Mouse (Mus musculus) myocyte (in vitro differentiated cells): ENCODE measurements at regions not wholly inside any gene's neighbourhood (a gene's known extent, or its start where the extent isn't known, plus 50 kb on each side); places are given as distances from the start of the nearest gene placed in this dataset.

ENCODE experiments used
- H3K27me3 ChIP-seq: one replicate; pipeline ENCODE4 v1.6.1; 2011; ENCODE audit not compliant: control insufficient read depth, insufficient read depth, insufficient read length
- H3K36me3 ChIP-seq: one replicate; pipeline ENCODE4 v1.6.1; 2011; ENCODE audit not compliant: control insufficient read depth, insufficient read depth
- H3K4me2 ChIP-seq: one replicate; pipeline ENCODE4 v1.6.1; 2011; ENCODE audit warnings: low read depth, control low read depth
- H3K4me3 ChIP-seq: one replicate; pipeline ENCODE4 v1.5.1; 2011; ENCODE audit warnings: mild to moderate bottlenecking, control low read depth, moderate library complexity
- H3K79me2 ChIP-seq: one replicate; pipeline ENCODE4 v1.6.1; 2011; ENCODE audit not compliant: control insufficient read depth, insufficient read depth
- H3ac ChIP-seq: one replicate; pipeline ENCODE4 v1.6.1; 2011; ENCODE audit not compliant: control insufficient read depth, insufficient read length
- CEBPB ChIP-seq: IDR thresholded peaks from 2 replicates; pipeline ENCODE4 v1.6.1; 2011; ENCODE audit warnings: mild to moderate bottlenecking, moderate library complexity; ENCODE audit not compliant: poor library complexity, insufficient read depth, severe bottlenecking
- E2F4 ChIP-seq: IDR thresholded peaks from one replicate; pipeline ENCODE4 v1.6.1; 2011; ENCODE audit warnings: mild to moderate bottlenecking, control low read depth, moderate library complexity; ENCODE audit not compliant: insufficient read depth
- MAX ChIP-seq: IDR thresholded peaks from one replicate; pipeline ENCODE4 v1.6.1; 2011; ENCODE audit warnings: low read depth, mild to moderate bottlenecking, control low read depth
- MYOD1 ChIP-seq, 3 experiments: IDR thresholded peaks; one replicate each; pipeline ENCODE4 v1.6.1; 2011; ENCODE audit warnings: control low read depth in 2 of 3, low read depth in 2 of 3, mild to moderate bottlenecking in 2 of 3, moderate library complexity in 1 of 3; ENCODE audit not compliant: insufficient read length in 2 of 3, control insufficient read depth in 1 of 3
- MYOG ChIP-seq, 3 experiments: IDR thresholded peaks; one replicate each; pipeline ENCODE4 v1.6.1; 2011; ENCODE audit warnings: control low read depth in 2 of 3, low read depth in 2 of 3, mild to moderate bottlenecking in 2 of 3; ENCODE audit not compliant: insufficient read length in 2 of 3, control insufficient read depth in 1 of 3, insufficient read depth in 1 of 3
- POLR2A ChIP-seq: IDR thresholded peaks from one replicate; pipeline ENCODE4 v1.6.1; 2011; ENCODE audit warnings: low read depth, mild to moderate bottlenecking, control low read depth, moderate library complexity; ENCODE audit not compliant: insufficient read length
- POLR2AphosphoS2 ChIP-seq: IDR thresholded peaks from one replicate; pipeline ENCODE4 v1.6.1; 2011; ENCODE audit warnings: low read depth, control low read depth; ENCODE audit not compliant: insufficient read length
- REST ChIP-seq: IDR thresholded peaks from one replicate; pipeline ENCODE4 v1.6.1; 2011; ENCODE audit warnings: mild to moderate bottlenecking, control low read depth, moderate library complexity; ENCODE audit not compliant: insufficient read depth, insufficient read length
- SRF ChIP-seq: IDR thresholded peaks from one replicate; pipeline ENCODE4 v1.6.1; 2011; ENCODE audit warnings: low read depth; ENCODE audit not compliant: control insufficient read depth, insufficient read length
- TCF12 ChIP-seq: IDR thresholded peaks from one replicate; pipeline ENCODE4 v1.6.1; 2011; ENCODE audit warnings: mild to moderate bottlenecking, control low read depth; ENCODE audit not compliant: poor library complexity, insufficient read depth, severe bottlenecking
- TCF3 ChIP-seq: IDR thresholded peaks from one replicate; pipeline ENCODE4 v1.6.1; 2011; ENCODE audit warnings: low read depth, control low read depth; ENCODE audit not compliant: insufficient read length
- USF1 ChIP-seq: IDR thresholded peaks from one replicate; pipeline ENCODE4 v1.6.1; 2011; ENCODE audit warnings: low read depth, mild to moderate bottlenecking, control low read depth, moderate library complexity

GRCm38 (mm10) chr15:11534404-11535251, 135.2 kb upstream of the Tars start:
- TF ChIP-seq MYOG (IDR thresholded peaks at IDR 0.05; ENCODE audit: control insufficient read depth in 1 of 3, insufficient read depth in 1 of 3, insufficient read length in 2 of 3, low read depth in 2 of 3) (no peak), MAX (no peak), POLR2AphosphoS2 (no peak), REST (no peak)
- no peak overlapping the region for H3K4me3 ChIP-seq

GRCm38 (mm10) chr15:11533616-11534015, 134.2 kb upstream of the Tars start:
- TF ChIP-seq MYOD1 (IDR thresholded peaks at IDR 0.05; ENCODE audit: control insufficient read depth in 1 of 3, insufficient read length in 2 of 3, low read depth in 2 of 3) (no peak), TCF12 (no peak), SRF (no peak), POLR2AphosphoS2 (no peak), POLR2A (no peak), E2F4 (no peak), REST (no peak), MYOG (IDR thresholded peaks at IDR 0.05; ENCODE audit: control insufficient read depth in 1 of 3, insufficient read depth in 1 of 3, insufficient read length in 2 of 3, low read depth in 2 of 3) (no peak), USF1 (no peak), MAX (no peak), CEBPB (no peak), TCF3 (no peak)
- Histone ChIP-seq H3K4me2 (no peak overlapping the region), H3K79me2 (no peaks in the 10 kb centered on the region), H3K27me3 (no peaks in the 10 kb centered on the region), H3K4me3 (no peak overlapping the region), H3ac (no peak overlapping the region), H3K36me3 (no peaks in the 10 kb centered on the region)

More at GRCm38 (mm10) chr15:11534404-11535251, 135.2 kb upstream of the Tars start:
- Histone ChIP-seq H3ac (no peak overlapping the region), H3K4me2 (no peak overlapping the region), H3K79me2 (no peaks in the 10 kb centered on the region), H3K36me3 (no peaks in the 10 kb centered on the region), H3K27me3 (no peaks in the 10 kb centered on the region)

GRCm38 (mm10) chr15:11533002-11533610, 133.6 kb upstream of the Tars start:
- no peaks in the 10 kb centered on the region for H3K36me3 ChIP-seq
- H3ac ChIP-seq: no peak overlapping the region
- H3K27me3 ChIP-seq: no peaks in the 10 kb centered on the region
- H3K4me2 ChIP-seq: no peak overlapping the region
- H3K4me3 ChIP-seq: no peak overlapping the region
- no peaks in the 10 kb centered on the region for H3K79me2 ChIP-seq
- TF ChIP-seq SRF: no peak
- TF ChIP-seq TCF3: no peak
- no peak for TF ChIP-seq MYOD1 (IDR thresholded peaks at IDR 0.05; ENCODE audit: control insufficient read depth in 1 of 3, insufficient read length in 2 of 3, low read depth in 2 of 3)
- TF ChIP-seq MAX: no peak
- TF ChIP-seq TCF12: no peak
- no peak for TF ChIP-seq MYOG (IDR thresholded peaks at IDR 0.05; ENCODE audit: control insufficient read depth in 1 of 3, insufficient read depth in 1 of 3, insufficient read length in 2 of 3, low read depth in 2 of 3)
- no peak for TF ChIP-seq CEBPB
- no peak for TF ChIP-seq REST
- no peak for TF ChIP-seq USF1
- TF ChIP-seq POLR2AphosphoS2: no peak
- no peak for TF ChIP-seq POLR2A
- TF ChIP-seq E2F4: no peak

- no peaks in the 10 kb centered on the region for H3K27me3 ChIP-seq
- H3K79me2 ChIP-seq: no peaks in the 10 kb centered on the region
- no peak overlapping the region for H3ac ChIP-seq
- no peak overlapping the region for H3K4me2 ChIP-seq
- TF ChIP-seq E2F4 (no peak), POLR2A (no peak), CEBPB (no peak), POLR2AphosphoS2 (no peak), TCF12 (no peak)
- H3K4me3 ChIP-seq: no peak overlapping the region
- no peaks in the 10 kb centered on the region for H3K36me3 ChIP-seq
Measured at GRCm38 (mm10) chr15:11532536-11532935, 133.1 kb upstream of the Tars start.
